Mouse (Mus musculus) monocyte, adult 5-6 weeks (primary cell): ENCODE measurements at regions not wholly inside any gene's neighbourhood (a gene's known extent, or its start where the extent isn't known, plus 50 kb on each side); places are given as distances from the start of the nearest gene placed in this dataset.

Experiments
- ATAC-seq: fragments of 153-309, 156-312 bp; replicated peaks from 2 replicates; pipeline ENCODE4 v1.8.0; 2017; ENCODE audit warnings: mild to moderate bottlenecking; ENCODE audit not compliant: low TSS enrichment, insufficient number of reproducible peaks, severe bottlenecking, poor library complexity, low FRiP score

DNA sequence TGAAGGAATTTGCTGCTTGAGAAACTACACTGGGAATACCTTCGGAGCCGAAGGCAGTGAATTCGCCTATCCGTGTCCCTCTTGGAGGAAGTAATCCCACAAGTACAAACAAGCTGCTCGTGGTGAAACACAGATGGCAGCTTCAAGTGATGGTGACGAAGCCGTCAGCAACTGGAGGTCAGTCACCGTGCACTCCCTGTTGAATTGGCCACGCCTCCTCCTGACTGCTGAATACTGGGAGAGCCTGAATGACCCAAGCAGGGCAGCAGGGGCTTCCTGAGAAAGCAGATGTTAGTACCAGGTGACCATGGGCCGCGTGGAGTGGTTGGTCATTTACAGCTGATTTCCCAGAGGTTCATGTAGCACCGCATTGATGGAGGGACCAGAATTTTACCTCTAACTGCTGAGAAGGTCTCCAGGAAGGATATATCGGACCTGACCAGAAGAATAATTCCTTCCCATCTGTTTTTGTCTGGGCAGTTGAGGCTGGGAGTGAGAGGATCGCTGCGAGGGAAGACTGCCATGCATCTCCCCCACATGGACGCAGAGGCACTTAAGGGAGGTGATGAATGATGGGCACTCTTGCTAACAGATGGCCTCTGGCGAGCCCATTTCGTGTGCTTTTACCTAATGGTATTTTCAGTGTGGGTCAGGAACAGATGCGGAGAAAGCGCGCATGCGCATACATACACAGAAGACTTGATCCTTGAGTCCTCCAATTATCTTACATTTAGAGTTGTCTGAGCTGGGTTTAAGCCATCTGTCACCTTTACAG is 314.6 kb upstream of the Zfp637 start:
- ATAC-seq, result no peak

DNA sequence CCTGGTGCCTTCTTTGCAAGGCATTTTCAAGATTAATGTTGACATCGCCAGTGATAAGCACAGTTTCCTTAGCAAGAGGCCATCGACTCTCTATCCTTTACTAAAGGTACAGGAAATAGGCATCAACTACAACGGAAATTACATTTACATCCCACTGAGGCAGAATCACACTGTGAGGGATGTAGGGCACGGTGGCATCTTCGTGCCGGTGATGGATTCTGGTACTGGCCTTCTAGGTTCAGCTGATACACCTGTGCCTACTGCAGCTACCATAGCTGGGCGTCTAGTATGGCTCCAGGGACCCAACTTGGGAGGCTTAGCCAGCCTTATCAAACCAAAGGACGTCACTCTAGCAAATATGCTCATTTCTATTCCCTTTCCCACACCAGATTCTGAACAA is 313.5 kb upstream of the Zfp637 start:
- no peak for ATAC-seq

DNA sequence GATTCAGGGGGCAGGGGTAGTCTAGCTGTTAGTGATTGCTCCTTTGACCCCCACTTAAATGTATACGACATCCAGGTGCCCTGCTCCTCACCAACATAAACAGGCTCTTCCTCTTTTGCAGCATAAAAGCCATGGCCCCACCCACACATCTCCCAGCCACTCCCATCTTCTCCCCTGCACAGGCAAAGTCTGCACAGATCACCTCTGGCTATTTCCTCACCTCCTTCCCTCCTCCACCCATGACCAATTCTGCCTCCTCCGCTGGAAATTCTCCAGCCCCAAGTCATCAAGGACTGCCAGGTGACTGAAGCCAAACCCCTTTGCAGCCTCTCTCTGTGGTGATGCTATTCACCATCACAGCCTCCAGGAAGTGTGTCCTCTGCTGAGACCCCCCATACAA is 306.8 kb upstream of the Zfp637 start:
- ATAC-seq, result no peak

DNA sequence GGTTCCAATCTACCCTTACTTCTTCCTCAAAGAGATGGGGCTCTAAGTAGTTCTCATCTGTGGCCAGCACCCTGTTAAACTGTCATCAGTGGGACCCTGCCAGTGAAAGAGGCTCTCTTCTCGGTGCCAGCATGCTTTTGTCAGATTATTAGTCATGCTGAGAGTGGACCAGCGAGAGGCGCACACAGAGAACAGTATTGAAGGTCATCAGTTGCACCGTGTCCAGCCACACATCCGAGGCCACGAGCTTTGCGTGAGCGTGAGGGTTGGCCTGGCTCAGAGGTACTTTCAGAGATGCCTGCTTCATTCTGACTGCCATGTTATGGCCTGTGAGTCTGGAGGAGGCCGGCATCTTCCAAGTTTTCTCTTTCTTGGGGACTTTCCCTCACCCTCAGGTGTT is 306.0 kb upstream of the Zfp637 start:
- no peak for ATAC-seq

DNA sequence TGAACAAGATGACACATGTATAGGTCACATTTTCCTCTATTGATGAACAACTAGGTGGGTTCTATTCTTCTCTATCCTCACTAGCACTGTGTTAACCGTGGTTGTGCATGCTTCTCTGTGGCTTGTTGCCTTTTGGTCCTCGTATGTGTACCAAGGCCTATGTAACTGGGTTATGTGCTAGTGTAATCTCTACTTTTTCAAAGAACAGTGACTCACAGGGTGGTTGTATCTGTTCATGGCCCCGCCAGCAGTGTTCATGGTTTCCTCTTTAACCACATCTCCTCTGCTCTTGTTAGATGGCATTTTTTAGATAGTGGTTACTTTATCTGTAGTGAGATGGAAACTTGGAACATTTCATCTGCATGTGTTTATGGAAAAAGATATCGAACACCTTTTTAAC is 304.9 kb upstream of the Zfp637 start:
- no peak for ATAC-seq

DNA sequence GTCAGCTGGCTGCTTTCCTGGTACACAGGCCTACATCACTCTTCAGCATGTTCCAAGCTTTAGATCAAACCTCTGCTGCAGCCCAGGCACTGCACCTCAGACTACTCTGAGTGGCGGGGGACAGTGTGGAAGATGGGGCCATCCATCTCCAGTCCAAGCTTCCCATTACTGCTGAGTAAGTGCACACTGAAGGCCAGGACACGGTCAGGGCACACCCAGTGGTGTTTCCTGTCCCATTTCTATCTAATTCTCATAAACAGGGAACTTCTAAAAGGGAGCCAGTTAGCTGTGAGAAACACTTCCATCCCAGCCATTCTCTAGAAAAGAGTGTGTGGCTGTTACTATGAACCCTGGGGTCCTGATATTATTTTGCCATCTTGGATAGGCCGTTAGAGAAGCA is 298.5 kb upstream of the Zfp637 start:
- no peak for ATAC-seq

DNA sequence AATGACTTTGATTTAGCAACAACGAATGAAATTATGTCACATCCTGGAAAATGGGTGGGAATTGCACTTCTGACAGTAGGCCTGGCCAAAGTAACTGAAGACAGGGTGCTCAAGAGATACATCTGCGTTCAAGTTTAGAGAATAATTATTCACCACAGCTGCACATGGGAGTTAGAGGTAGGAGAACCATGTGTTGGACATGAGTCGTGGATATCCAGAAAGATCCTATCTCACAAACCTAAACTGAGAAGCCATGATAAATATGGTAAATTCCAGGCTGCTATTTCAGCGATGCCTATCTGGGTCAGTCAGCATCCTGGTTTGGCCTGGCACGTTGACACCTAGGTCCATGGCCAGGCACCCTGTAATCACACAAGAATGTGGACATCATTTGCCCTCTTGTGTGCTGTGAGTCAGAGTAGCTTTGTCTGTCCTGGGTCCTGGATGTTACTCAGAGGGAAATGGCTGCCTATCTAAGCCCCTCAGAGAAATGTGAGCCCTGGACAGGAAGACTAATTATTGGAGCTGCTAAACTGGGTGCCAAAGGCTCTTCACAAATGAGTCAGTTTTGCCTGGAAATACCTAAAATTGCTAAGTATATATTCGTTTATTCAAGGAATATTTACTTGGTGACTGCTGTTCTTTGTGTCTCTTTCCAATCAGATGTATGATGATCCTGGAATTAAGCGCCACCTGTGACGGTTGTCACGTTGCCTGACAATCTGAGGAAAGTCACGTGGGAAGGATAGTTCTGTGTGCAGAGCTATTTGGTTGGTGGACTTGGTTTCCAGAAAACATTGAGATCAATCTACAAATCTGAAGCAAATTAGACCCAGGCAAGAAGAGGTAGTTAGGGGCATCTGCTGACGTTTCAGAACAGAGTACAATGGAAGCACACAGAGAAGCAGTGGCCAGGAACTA is 296.4 kb upstream of the Zfp637 start:
- no peak for ATAC-seq

DNA sequence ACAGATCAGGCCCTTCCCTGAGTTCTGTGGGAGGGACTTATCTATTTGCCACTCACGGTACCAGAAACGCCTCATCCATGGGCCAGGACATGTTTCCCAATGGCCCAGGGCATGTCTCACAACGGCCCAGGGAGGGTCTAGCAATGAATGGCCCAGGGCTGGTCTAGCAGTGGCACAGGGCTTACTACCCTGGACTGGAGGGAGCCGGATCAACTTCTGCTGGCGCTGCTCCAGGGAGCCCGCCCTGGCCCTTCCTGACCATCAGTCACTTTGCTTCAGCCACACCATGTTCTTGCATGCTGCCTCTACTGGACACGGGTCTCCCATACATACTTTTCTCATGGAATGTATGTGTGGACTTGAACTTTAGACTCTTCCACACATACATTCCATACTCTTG is 290.1 kb upstream of the Zfp637 start:
- no peak for ATAC-seq

DNA sequence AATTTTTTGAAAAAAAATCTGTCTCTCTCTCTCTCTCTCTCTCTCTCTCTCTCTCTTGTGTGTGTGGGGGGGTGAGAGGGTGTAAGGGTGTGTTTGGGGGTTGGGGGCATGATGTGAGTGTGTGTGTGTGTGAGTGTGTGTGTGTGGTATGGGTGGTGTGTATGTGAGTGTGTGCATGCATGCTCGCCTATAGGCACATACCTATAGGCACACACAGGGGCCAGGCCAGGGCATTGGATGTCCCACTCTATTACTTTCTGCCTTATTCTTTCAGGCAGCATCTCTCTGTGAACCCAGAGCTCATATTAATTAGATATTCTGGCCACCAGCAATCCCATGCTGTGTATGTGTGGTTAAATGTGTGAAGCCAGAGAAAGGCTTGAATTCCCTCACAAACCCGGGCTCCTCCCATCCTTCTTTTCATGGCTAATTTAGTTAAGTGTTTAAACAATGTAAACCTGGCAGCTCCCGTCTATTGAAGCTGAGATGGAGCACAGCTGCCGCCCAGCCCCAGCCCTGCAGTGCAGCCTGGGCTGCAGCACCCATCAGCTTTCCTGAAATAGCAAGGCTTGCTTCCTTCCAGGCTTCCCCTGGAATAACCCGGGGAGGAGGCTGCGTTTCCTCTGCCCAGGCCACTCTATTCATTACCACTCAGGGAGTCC is 288.8 kb upstream of the Zfp637 start:
- no peak for ATAC-seq

DNA sequence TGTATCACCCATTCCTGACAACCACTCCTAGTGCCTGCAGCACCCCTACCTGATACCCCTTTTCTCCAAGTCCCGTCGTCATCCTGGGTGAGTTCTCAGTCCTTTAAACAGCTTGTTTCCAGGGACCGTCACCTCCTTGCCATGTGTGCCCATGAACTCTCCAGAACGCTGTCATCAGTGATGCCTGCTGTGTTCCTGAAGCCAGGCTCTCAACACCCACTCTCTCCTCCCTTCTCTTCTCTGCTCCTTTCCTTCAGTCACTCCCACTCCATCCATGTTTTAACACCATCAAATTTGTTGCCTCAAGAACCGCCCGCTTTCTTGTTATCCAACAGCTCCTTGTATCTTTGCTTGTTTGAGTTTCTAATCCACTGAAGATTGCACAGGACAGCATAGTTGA is 277.8 kb upstream of the Zfp637 start:
- ATAC-seq, result no peak

DNA sequence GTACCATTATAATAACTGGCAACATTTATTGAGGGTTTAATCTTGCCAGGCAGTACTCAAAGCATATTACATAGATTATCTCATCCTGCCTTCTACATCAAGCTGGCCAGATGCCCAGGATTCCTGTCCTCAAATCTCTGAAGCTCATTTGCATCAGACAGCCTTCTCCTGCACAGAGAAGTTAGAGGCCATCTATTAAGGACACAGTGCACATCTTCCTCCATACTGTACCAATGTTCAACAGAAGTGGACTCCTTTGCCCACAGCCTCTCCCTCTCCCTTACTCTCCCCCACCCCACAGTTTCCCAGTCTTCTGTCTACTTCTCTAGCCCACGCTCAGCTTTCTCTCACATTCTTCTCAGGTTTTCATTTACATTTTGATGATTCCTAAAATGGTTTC is 277.3 kb upstream of the Zfp637 start:
- no peak for ATAC-seq

DNA sequence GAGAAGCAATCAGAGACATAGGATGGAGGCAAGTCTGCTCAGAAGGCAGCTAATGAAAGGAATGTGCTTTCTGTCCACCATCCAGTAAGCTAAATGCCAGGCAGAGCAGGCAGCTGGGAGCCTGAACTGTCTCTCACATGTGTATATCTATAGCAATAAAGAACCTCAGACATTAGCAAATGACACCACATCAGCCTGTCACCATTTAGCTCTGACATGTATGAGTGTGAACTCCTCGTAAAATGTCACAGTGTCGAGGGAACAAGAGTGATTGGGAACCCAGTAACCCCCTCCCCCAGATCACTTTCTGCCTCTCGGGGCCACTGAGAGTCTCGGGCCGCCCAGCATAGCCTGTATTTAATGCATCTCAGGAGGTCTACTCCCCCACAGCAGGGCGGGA is 274.2 kb upstream of the Zfp637 start:
- no peak for ATAC-seq

DNA sequence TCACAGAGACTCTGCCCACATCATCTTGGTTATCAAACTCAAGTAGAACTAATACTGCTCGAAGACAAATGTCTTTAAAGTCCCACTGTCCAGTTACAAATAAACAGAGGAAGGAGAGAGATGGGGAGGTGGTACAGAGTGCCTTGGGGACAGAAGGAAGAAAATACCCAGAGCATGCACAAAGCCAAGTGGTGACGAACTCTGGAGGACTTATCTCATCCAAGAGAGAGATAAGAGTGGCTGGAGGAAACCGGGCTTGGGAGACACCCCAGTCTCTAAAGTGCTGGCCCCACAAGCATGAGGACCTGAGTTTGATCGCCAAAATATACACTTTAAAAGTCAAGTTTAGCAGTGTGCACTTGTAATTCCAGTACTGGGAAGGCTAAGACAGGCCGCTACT is 273.3 kb upstream of the Zfp637 start:
- ATAC-seq, result no peak

DNA sequence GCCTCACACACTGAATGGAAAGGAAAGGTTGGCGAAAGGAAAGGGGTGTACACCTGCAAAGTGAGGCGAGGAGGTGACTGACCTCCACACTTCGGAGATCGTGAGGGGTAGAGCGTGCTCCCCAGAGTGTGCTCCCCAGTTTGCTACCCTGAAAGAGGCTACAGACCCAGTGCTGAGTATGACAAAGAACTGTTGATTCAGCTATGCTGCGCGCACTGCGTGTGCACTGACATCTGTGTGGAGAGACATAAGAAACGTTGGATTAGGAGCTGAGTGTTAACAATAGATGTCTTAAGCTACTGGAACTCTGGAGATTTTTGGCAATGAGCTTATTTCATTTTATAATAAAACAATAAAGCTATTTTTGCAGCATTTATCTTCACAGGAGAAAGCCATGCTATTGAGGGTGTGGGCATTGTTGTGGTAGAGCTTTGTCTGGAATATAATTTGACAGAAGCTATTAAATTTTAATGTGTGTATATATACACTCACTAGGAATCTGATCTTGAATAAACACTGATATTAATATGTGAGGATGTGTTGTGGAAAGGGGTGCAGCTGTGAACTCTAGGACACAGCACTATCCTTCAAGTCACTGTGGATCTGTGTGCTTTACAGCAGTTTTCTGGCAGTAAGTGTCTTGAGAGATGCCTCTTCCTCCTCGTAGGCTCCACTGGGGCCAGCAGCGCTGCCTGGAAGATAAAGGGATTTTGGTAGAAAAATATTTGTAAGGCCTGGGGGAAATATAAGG is 271.2 kb upstream of the Zfp637 start:
- ATAC-seq, result no peak

DNA sequence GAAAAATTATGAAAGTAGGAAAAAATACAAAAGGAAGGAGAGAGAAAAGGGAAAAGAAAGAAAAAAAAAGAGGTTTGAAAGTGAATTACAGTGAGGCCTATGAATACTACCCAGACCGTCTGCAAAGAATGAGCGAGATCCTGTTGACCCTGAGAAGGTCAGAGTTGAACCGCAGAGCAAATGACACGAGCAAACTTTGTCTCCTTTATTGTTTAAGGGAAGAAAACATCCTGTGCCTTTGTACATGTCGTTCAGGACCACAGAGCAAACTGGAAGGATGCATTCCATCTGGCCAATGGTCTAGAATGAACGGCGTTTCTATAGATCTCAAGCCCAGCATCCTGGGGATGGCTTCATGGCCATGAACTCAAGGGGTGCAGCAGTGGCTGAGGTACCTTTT is 270.6 kb upstream of the Zfp637 start:
- no peak for ATAC-seq

DNA sequence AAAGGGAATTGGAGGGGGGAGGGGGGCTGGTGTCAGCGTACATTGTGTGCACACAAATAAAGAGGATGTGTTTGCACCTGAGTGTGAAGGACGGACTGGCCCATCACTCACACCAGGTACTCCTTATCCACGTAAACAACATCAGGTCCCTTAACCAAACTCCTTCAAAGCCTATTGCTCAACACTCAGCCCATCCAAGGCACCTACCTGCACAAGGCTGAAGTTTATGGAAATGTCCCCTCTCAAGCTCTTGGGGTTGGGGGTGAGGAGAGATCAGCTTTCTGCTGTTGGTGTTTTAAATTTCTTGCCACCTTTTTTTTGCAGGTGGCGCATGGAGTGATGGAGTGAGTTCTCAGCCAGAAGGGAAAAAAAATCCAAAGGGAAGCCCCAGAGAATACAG is 270.2 kb upstream of the Zfp637 start:
- no peak for ATAC-seq

DNA sequence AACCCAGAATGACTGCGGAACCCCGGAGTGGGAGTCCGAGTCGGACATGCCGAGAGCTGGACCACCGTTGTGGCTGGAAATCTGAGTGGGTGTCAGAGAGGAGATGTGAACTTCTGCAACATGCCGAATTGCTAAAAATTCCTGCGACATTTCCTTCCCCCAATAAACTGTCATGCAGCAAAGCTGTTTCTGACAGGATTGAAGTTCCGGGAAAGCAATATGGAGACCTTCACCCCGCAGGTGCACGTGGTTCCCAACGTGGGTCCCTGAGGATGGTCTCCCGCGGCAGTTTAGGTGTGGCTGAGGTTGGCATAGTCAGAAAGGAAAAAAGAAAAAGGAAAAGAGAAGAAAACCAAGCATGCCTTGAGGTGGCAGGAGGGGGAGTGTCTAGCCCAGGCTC is 269.0 kb upstream of the Zfp637 start:
- no peak for ATAC-seq

DNA sequence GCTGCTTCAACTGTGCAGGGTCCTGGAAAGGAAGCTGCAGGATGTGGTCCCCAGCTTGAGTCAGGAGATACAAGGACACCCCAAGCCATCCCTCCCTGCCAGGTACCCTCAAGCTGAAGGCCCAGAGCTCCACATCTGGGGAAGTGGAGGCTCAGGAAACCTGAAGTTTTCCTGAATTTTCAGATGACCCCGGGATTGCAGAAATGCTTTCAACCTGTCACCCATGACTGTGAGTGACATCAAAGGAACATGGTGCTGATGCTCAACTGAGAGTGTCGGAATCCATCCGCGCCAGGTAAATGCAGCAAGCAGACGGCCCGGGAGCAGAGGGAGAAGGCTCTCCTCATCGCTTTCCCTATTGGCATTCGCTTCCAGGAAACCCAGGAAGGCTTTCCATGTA is 267.6 kb upstream of the Zfp637 start:
- no peak for ATAC-seq

DNA sequence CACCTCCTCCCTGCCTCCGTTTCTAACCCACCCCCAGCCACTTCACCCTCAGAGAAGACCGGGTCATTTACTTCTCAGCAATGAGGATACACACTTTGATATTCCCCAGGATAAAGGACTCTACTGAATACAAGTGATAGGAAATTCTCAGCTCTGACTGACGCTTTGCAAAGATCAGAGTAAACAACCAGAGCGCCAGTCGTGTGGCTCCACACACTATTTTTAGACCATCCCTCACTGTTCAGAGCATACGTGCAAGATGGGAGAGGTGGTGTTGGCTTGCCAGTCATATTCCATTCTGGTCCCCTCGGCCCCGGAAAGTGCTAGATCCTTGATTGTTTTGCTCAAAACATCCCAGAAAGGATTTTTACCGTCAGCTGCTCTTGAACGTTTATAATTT is 266.8 kb upstream of the Zfp637 start:
- no peak for ATAC-seq
